Mouse (Mus musculus) hematopoietic stem cell, adult 5-6 weeks (primary cell): ENCODE data around the gene Tecpr1. TPM values are rescaled to one million over a fixed set of nuclear protein-coding genes. Genes with fewer than 3 reads are reported as not detected.

Experiments
- ATAC-seq, 2 experiments: fragments of 125-278 bp in 1 of 2; replicated peaks in 1 of 2; 2 replicates each; pipeline ENCODE4 v1.8.0; 2016 to 2017; ENCODE audit warnings: inconsistent platforms in 2 of 2, mild to moderate bottlenecking in 2 of 2, moderate number of reproducible peaks in 2 of 2, low read depth in 1 of 2, moderate TSS enrichment in 1 of 2; ENCODE audit not compliant: low FRiP score in 2 of 2, poor library complexity in 2 of 2, severe bottlenecking in 2 of 2, insufficient read depth in 1 of 2, low TSS enrichment in 1 of 2
- total RNA-seq: library from RNA; stranded (forward); fragments of 172-1452, 232-1000 nt; gene quantifications from 2 replicates; pipeline ENCODE4 v1.2.3, GENCODE M21; 2017

The Tecpr1 gene
- 13.3 and 23.4 TPM in 2 replicates for total RNA-seq

- ATAC-seq = peak; percentile 88 to 89
These were observed at the start of gene Tecpr1 for GRCm38 (mm10) chr5:144223503-144223862. Gene Tecpr1, minus strand, starts transcription at chr5:144223615.

GRCm38 (mm10) chr5:144271772-144272171 is 48.4 kb upstream of the Tecpr1 start:
- ATAC-seq = no peak

GRCm38 (mm10) chr5:144271118-144271517 is 47.7 kb upstream of the Tecpr1 start:
- no peak for ATAC-seq

GRCm38 (mm10) chr5:144270420-144270819 is 47.0 kb upstream of the Tecpr1 start:
- no peak for ATAC-seq

GRCm38 (mm10) chr5:144269926-144270325 is 46.5 kb upstream of the Tecpr1 start:
- ATAC-seq = no peak; a peak in 1 of 4 replicates

GRCm38 (mm10) chr5:144267535-144268241 is 44.3 kb upstream of the Tecpr1 start:
- ATAC-seq = no peak

GRCm38 (mm10) chr5:144263496-144263895 is 40.1 kb upstream of the Tecpr1 start:
- no peak for ATAC-seq

- ATAC-seq = no peak
These were observed 39.7 kb upstream of the Tecpr1 start for GRCm38 (mm10) chr5:144263082-144263481.

GRCm38 (mm10) chr5:144261829-144262228 is 38.4 kb upstream of the Tecpr1 start:
- no peak for ATAC-seq

- ATAC-seq = no peak
These were observed 37.9 kb upstream of the Tecpr1 start for GRCm38 (mm10) chr5:144261309-144261708.

GRCm38 (mm10) chr5:144260464-144260863 is 37.0 kb upstream of the Tecpr1 start:
- no peak for ATAC-seq

- ATAC-seq = no peak
These were observed 35.8 kb upstream of the Tecpr1 start for GRCm38 (mm10) chr5:144259228-144259627.

- ATAC-seq = no peak
These were observed 35.3 kb upstream of the Tecpr1 start for GRCm38 (mm10) chr5:144258687-144259086.

- no peak for ATAC-seq
These were observed 34.8 kb upstream of the Tecpr1 start for GRCm38 (mm10) chr5:144258131-144258611.

GRCm38 (mm10) chr5:144257451-144258110 is 34.2 kb upstream of the Tecpr1 start:
- no peak for ATAC-seq

GRCm38 (mm10) chr5:144256888-144257287 is 33.5 kb upstream of the Tecpr1 start:
- no peak for ATAC-seq

- no peak; a peak in 1 of 4 replicates for ATAC-seq
These were observed 33.1 kb upstream of the Tecpr1 start for GRCm38 (mm10) chr5:144256541-144256870.

- peak; percentile 36 to 58; a peak in 3 of 4 replicates for ATAC-seq
These were observed 32.5 kb upstream of the Tecpr1 start for GRCm38 (mm10) chr5:144255632-144256540.
